Mouse (Mus musculus) C2C12 (cell line): ENCODE data around the gene Hsf2bp.

Experiments
- CEBPB ChIP-seq: IDR thresholded peaks from one replicate; pipeline ENCODE4 v1.6.1; 2011; ENCODE audit warnings: low read depth, mild to moderate bottlenecking, control low read depth, moderate library complexity
- CTCF ChIP-seq: IDR thresholded peaks from one replicate; pipeline ENCODE4 v1.5.1; 2011; ENCODE audit not compliant: control insufficient read depth, insufficient read depth, insufficient read length
- FOSL1 ChIP-seq: IDR thresholded peaks from one replicate; pipeline ENCODE4 v1.8.0; 2011; ENCODE audit warnings: mild to moderate bottlenecking, low read length; ENCODE audit not compliant: poor library complexity, insufficient read depth, severe bottlenecking

GRCm38 (mm10) chr17:32021981-32022380 is 14.2 kb downstream of the Hsf2bp start:
- TF ChIP-seq FOSL1 (no peak), CEBPB (no peak), CTCF (no peak)
